Mouse (Mus musculus) stomach, embryonic 14.5 days (tissue): ENCODE results near the gene A730049H05Rik. TPM values are rescaled to one million over a fixed set of nuclear protein-coding genes. Genes with fewer than 3 reads are reported as not detected.
A peak's percentile ranks its signal among the peaks of the same experiment; 100 is the strongest.

Experiments
- ATAC-seq: fragments of 200-750 bp; cut with Nextera tagmentation; 2 replicates; pipeline ENCODE4 v1.8.0; 2017; ENCODE audit warnings: low read depth, moderate TSS enrichment; ENCODE audit not compliant: insufficient number of reproducible peaks, insufficient read depth, low FRiP score
- H3K27ac ChIP-seq: fragments of 300-500 bp; sonication (generic); 2 replicates; pipeline ENCODE4 v1.5.1; 2014; ENCODE audit warnings: mild to moderate bottlenecking, low read length, moderate library complexity, mixed read lengths
- H3K27me3 ChIP-seq: fragments of 300-500 bp; sonication (generic); 2 replicates; pipeline ENCODE4 v1.6.1; 2014; ENCODE audit warnings: low read length, control low read depth, mixed read lengths; ENCODE audit not compliant: control insufficient read depth, insufficient read depth
- H3K36me3 ChIP-seq: fragments of 300-500 bp; sonication (generic); 2 replicates; pipeline ENCODE4 v1.6.1; 2014; ENCODE audit warnings: mild to moderate bottlenecking, control low read depth, low read length, moderate library complexity, mixed read lengths; ENCODE audit not compliant: control insufficient read depth, insufficient read depth
- H3K4me1 ChIP-seq: fragments of 300-500 bp; sonication (generic); 2 replicates; pipeline ENCODE4 v1.6.1; 2014; ENCODE audit warnings: low read length, control low read depth, mixed read lengths; ENCODE audit not compliant: control insufficient read depth, insufficient read depth
- H3K4me2 ChIP-seq: fragments of 300-500 bp; sonication (generic); replicated peaks from 2 replicates; pipeline ENCODE4 v1.6.1; 2014; ENCODE audit warnings: low read depth, low read length, control low read depth
- H3K4me3 ChIP-seq: fragments of 300-500 bp; sonication (generic); 2 replicates; pipeline ENCODE4 v1.5.1; 2014; ENCODE audit warnings: low read depth, low read length, control low read depth
- H3K9ac ChIP-seq: fragments of 300-500 bp; sonication (generic); replicated peaks from 2 replicates; pipeline ENCODE4 v1.6.1; 2014; ENCODE audit warnings: low read depth, mild to moderate bottlenecking, control low read depth, low read length, moderate library complexity, mixed read lengths
- H3K9me3 ChIP-seq: fragments of 300-500 bp; sonication (generic); 2 replicates; pipeline ENCODE4 v1.6.1; 2016; ENCODE audit warnings: low read depth, low read length, control low read depth; ENCODE audit not compliant: control insufficient read depth
- WGBS: fragments of 180-500 bp; shearing (Covaris S2); extraction: QIAGEN DNeasy Blood & Tissue Kit; methylation state at CpG from one replicate; pipeline ENCODE4 v1.1.7; 2014; 5-methylcytosine and 5-hydroxymethylcytosine counted together
- polyA plus RNA-seq: library from polyadenylated mRNA; unstranded; fragments of >200 nt; fragmentation: Nextera tagmentation; extraction: Ambion mirVana; gene quantifications from 2 replicates; pipeline ENCODE4 v1.2.1, GENCODE M21; 2014

A730049H05Rik gene
- polyA plus RNA-seq, 1 experiment from 2014 or later: 1.5 TPM

- ATAC-seq: no peak
- H3K36me3 ChIP-seq: peaks cover 11% of the 10 kb centered on the region; the same call in 1 of the 2 replicates
- 49% methylated on average over 6 of the region's 6 CpGs for WGBS
- no peak overlapping the region for H3K4me3 ChIP-seq
- H3K9ac ChIP-seq: no peak overlapping the region
- H3K27me3 ChIP-seq: no peaks in the 10 kb centered on the region
- H3K9me3 ChIP-seq: no peaks in the 10 kb centered on the region
- no peaks in the 10 kb centered on the region for H3K4me1 ChIP-seq
- H3K4me2 ChIP-seq: no peak overlapping the region
- no peak overlapping the region for H3K27ac ChIP-seq
Measured at GRCm38 (mm10) chr6:92793804-92794203, 22.5 kb upstream of the A730049H05Rik start.

GRCm38 (mm10) chr6:92801462-92801861, 14.8 kb upstream of the A730049H05Rik start:
- no peaks in the 10 kb centered on the region for H3K9me3 ChIP-seq
- H3K9ac ChIP-seq: no peak overlapping the region
- peaks cover 4% of the 10 kb centered on the region; the same call in 1 of the 2 replicates for H3K36me3 ChIP-seq
- peak; percentile 60; the same call in 1 of the 2 replicates for ATAC-seq
- H3K4me2 ChIP-seq: no peak overlapping the region
- no peaks in the 10 kb centered on the region for H3K27me3 ChIP-seq
- no peak overlapping the region for H3K4me3 ChIP-seq
- 65% methylated on average over 2 of the region's 2 CpGs for WGBS
- H3K27ac ChIP-seq: no peak overlapping the region
- peaks cover 15% of the 10 kb centered on the region for H3K4me1 ChIP-seq

DNA sequence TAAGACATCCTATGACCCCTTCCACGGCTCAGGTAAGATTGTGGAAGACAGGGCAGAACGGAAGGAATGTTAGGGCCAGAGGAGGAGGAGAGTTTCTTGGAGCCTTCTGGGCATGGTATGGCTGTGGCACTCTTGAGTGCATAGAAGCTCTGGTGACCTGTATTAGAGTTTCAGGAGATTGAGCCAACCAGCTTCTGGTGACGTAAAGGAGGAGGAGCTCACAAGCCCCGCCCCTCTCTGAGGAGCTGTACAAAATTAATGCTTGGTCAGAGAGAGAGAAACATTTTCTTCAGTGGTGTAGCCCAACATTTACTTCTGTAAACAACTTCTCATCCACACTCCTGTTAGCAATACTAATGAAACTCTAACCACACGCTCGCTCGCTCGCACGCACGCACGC, 13.9 kb upstream of the A730049H05Rik start:
- H3K4me3 ChIP-seq: no peak overlapping the region
- no peaks in the 10 kb centered on the region for H3K9me3 ChIP-seq
- peaks cover 15% of the 10 kb centered on the region for H3K4me1 ChIP-seq
- H3K4me2 ChIP-seq: no peak overlapping the region
- no peak overlapping the region for H3K27ac ChIP-seq
- H3K36me3 ChIP-seq: no peaks in the 10 kb centered on the region
- no peaks in the 10 kb centered on the region for H3K27me3 ChIP-seq
- no peak overlapping the region for H3K9ac ChIP-seq
- no peak for ATAC-seq
- WGBS: 90% methylated on average over 11 of the region's 11 CpGs

- H3K27ac ChIP-seq: no peak overlapping the region
- no peak overlapping the region for H3K9ac ChIP-seq
- H3K36me3 ChIP-seq: no peaks in the 10 kb centered on the region
- ATAC-seq: peak; percentile 42; the same call in 1 of the 2 replicates
- no peaks in the 10 kb centered on the region for H3K9me3 ChIP-seq
- H3K27me3 ChIP-seq: no peaks in the 10 kb centered on the region
- H3K4me1 ChIP-seq: peaks cover 15% of the 10 kb centered on the region
- no peak overlapping the region for H3K4me3 ChIP-seq
- WGBS: 54% methylated on average over 6 of the region's 6 CpGs
- no peak overlapping the region for H3K4me2 ChIP-seq
Measured at GRCm38 (mm10) chr6:92803213-92803612, 13.1 kb upstream of the A730049H05Rik start.

- no peak overlapping the region for H3K27ac ChIP-seq
- no peak overlapping the region for H3K4me2 ChIP-seq
- ATAC-seq: no peak
- H3K9me3 ChIP-seq: no peaks in the 10 kb centered on the region
- H3K36me3 ChIP-seq: no peaks in the 10 kb centered on the region
- no peaks in the 10 kb centered on the region for H3K27me3 ChIP-seq
- peaks cover 15% of the 10 kb centered on the region for H3K4me1 ChIP-seq
- no peak overlapping the region for H3K9ac ChIP-seq
- 87% methylated on average over 3 of the region's 3 CpGs for WGBS
- H3K4me3 ChIP-seq: no peak overlapping the region
Measured at GRCm38 (mm10) chr6:92804254-92804971, 11.9 kb upstream of the A730049H05Rik start.

- H3K4me2 ChIP-seq: no peak overlapping the region
- ATAC-seq: no peak
- no peak overlapping the region for H3K4me3 ChIP-seq
- H3K9me3 ChIP-seq: no peaks in the 10 kb centered on the region
- no peaks in the 10 kb centered on the region for H3K27me3 ChIP-seq
- H3K4me1 ChIP-seq: 0 out of 2 replicates have a peak, but pooled peaks cover 4% of the 10 kb centered on the region
- WGBS: 90% methylated on average over 3 of the region's 3 CpGs
- no peaks in the 10 kb centered on the region; the same call in 1 of the 2 replicates for H3K36me3 ChIP-seq
- no peak overlapping the region for H3K9ac ChIP-seq
- H3K27ac ChIP-seq: no peak overlapping the region
Measured at GRCm38 (mm10) chr6:92809818-92810217, 6.5 kb upstream of the A730049H05Rik start.

DNA sequence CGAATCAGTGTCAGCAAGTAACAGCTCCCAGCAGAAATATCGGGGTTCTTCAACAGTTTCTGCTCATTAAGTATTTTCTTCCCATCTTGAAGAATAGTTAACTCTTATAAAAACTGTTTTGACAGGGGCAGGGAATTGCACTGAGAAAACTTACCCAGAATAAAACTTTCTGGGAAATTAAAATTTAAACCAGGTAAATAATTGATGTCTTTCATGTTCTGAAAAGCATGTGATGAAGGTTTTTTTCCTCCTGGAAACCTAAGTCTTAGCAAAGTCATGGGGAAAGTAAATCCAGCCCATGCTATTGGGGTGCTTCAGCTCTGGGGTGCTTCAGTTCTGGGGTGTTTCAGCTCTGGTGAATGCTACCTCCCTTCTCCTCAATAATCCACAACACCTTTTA, 5.7 kb upstream of the A730049H05Rik start:
- no peak overlapping the region for H3K9ac ChIP-seq
- H3K4me2 ChIP-seq: no peak overlapping the region
- 80% methylated on average over 2 of the region's 2 CpGs for WGBS
- ATAC-seq: no peak
- H3K27ac ChIP-seq: no peak overlapping the region
- no peaks in the 10 kb centered on the region; the same call in 1 of the 2 replicates for H3K36me3 ChIP-seq
- H3K27me3 ChIP-seq: no peaks in the 10 kb centered on the region
- 0 out of 2 replicates have a peak, but pooled peaks cover 4% of the 10 kb centered on the region for H3K4me1 ChIP-seq
- no peaks in the 10 kb centered on the region for H3K9me3 ChIP-seq
- no peak overlapping the region for H3K4me3 ChIP-seq

GRCm38 (mm10) chr6:92811566-92811965, 4.7 kb upstream of the A730049H05Rik start:
- Histone ChIP-seq H3K36me3 (no peaks in the 10 kb centered on the region; the same call in 1 of the 2 replicates), H3K9me3 (no peaks in the 10 kb centered on the region), H3K9ac (no peak overlapping the region), H3K27ac (no peak overlapping the region), H3K27me3 (no peaks in the 10 kb centered on the region), H3K4me1 (0 out of 2 replicates have a peak, but pooled peaks cover 4% of the 10 kb centered on the region), H3K4me2 (no peak overlapping the region), H3K4me3 (no peak overlapping the region)
- no peak for ATAC-seq
